Mouse (Mus musculus) forebrain, embryonic 16.5 days (tissue): ENCODE data around the gene Nek7. TPM values are rescaled to one million over a fixed set of nuclear protein-coding genes. Genes with fewer than 3 reads are reported as not detected.
A peak's percentile ranks its signal among the peaks of the same experiment; 100 is the strongest.

Source experiments
- ATAC-seq: fragments of 200-750 bp; cut with Nextera tagmentation; 2 replicates; pipeline ENCODE4 v1.8.0; 2017; ENCODE audit warnings: mild to moderate bottlenecking, moderate library complexity
- H3K27ac ChIP-seq: fragments of 300-500 bp; sonication (generic); 2 replicates; pipeline ENCODE4 v1.5.1; 2014; ENCODE audit warnings: low read length, control low read depth
- H3K27me3 ChIP-seq: fragments of 300-500 bp; sonication (generic); replicated peaks from 2 replicates; pipeline ENCODE4 v1.6.1; 2014; ENCODE audit warnings: low read length; ENCODE audit not compliant: control insufficient read depth, insufficient read depth
- H3K36me3 ChIP-seq: fragments of 300-500 bp; sonication (generic); 2 replicates; pipeline ENCODE4 v1.6.1; 2014; ENCODE audit not compliant: control insufficient read depth, insufficient read depth
- H3K4me1 ChIP-seq: fragments of 300-500 bp; sonication (generic); replicated peaks from 2 replicates; pipeline ENCODE4 v1.6.1; 2014; ENCODE audit warnings: low read length; ENCODE audit not compliant: control insufficient read depth, insufficient read depth
- H3K4me2 ChIP-seq: fragments of 300-500 bp; sonication (generic); 2 replicates; pipeline ENCODE4 v1.6.1; 2014; ENCODE audit warnings: mild to moderate bottlenecking, low read length, control low read depth
- H3K4me3 ChIP-seq: fragments of 300-500 bp; sonication (generic); replicated peaks from 2 replicates; pipeline ENCODE4 v1.5.1; 2014; ENCODE audit warnings: mild to moderate bottlenecking, low read length, control low read depth
- H3K9ac ChIP-seq: fragments of 300-500 bp; sonication (generic); replicated peaks from 2 replicates; pipeline ENCODE4 v1.6.1; 2014; ENCODE audit warnings: low read depth, low read length, control low read depth
- H3K9me3 ChIP-seq: fragments of 300-500 bp; sonication (generic); 2 replicates; pipeline ENCODE4 v1.6.1; 2016; ENCODE audit warnings: low read length; ENCODE audit not compliant: control insufficient read depth
- whole genome bisulfite sequencing: fragments of 180-500 bp; shearing (Covaris S2); extraction: QIAGEN DNeasy Blood & Tissue Kit; methylation state at CpG from one replicate; pipeline ENCODE4 v1.1.7; 2014; 5-methylcytosine and 5-hydroxymethylcytosine counted together
- polyA plus RNA-seq: library from polyadenylated mRNA; unstranded; fragments of >200 nt; fragmentation: Nextera tagmentation; extraction: Ambion mirVana; gene quantifications from 2 replicates; pipeline ENCODE4 v1.2.1, GENCODE M21; 2015

The Nek7 gene
- polyA plus RNA-seq, result 9.5 and 11.6 TPM in 2 replicates

DNA sequence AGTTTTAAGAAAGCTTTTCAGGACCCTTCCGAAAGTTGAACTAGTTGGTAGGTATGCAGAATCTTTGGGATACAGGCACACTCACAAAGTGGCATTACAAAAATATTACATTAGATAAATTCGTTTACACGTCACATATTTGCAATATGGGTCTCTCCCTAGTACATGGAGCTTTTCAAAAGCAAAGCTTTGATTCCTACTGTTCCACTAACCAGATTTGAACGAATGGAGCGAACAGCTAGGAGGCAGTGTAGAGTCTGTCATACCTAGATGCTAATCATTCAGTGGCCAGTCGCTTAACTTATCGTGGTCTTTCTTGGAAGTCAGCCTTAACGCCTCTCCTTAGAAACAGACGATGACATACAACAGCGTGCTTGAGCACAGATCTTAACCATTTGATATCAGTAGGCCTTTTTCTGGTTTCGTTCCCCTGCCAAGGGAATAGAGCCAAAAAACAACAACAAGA, at the start of gene Nek7:
Nek7 (minus strand) TSS at position 146 of the 466 bp plus-strand sequence.
- peaks cover 18% of the 10 kb centered on the region for H3K4me1 ChIP-seq
- no peaks in the 10 kb centered on the region for H3K36me3 ChIP-seq
- peak within 1 kb of the TSS; percentile 77 for H3K27ac ChIP-seq
- H3K4me3 ChIP-seq, result peak within 1 kb of the TSS; percentile 76
- H3K27me3 ChIP-seq, result no peaks in the 10 kb centered on the region
- 2% methylated on average over 11 of the region's 11 CpGs for WGBS
- ATAC-seq, result peak; percentile 16; the same call in 1 of the 2 replicates
- H3K9ac ChIP-seq, result peak within 1 kb of the TSS; percentile 62
- no peaks in the 10 kb centered on the region for H3K9me3 ChIP-seq
- H3K4me2 ChIP-seq, result peak within 1 kb of the TSS; percentile 89

DNA sequence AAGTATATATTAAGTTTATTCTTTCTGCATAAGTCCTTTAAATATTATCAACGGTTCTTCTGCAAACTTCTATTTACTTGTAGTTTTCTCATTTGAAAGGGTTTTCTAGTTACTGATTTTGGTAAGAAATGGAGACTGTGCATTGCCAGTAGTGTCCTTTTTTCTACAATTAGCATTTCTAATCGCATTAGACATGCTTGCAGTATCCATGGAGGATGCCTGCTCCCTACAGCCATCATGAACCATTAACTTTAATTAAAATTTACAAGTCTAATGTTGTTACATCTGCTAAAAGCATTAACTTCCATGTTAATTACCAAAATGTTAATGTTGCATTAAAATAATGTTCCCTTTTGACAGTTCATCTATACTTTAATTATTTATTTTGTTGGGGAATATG, 42.4 kb upstream of the Nek7 start:
- Histone ChIP-seq H3K9ac (no peak overlapping the region), H3K9me3 (no peaks in the 10 kb centered on the region), H3K4me2 (no peak overlapping the region), H3K36me3 (no peaks in the 10 kb centered on the region), H3K4me3 (no peak overlapping the region), H3K27me3 (no peaks in the 10 kb centered on the region), H3K4me1 (no peaks in the 10 kb centered on the region), H3K27ac (no peak overlapping the region)
- no peak for ATAC-seq
- 78% methylated on average over 2 of the region's 2 CpGs for WGBS

DNA sequence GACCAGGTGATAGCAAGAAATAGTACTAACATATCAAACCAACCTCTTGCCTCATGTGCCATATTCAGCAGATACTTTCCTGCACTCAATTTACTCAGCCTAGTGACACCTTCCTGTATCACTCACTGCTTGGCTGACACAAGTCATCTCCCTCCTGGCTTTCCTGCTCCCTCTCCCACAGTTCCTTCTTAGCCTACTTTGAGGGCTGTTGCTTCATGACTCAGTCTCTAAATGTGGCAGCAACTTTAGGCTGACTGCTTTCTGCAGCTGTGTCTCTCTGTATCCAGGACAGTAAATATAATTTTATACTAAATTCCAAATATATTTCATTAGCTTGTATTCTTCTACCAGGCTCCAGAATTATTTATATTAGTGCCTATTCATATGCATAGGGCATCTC, 34.3 kb upstream of the Nek7 start:
- no peak overlapping the region for H3K27ac ChIP-seq
- H3K27me3 ChIP-seq, result no peaks in the 10 kb centered on the region
- no peak overlapping the region for H3K4me2 ChIP-seq
- H3K9ac ChIP-seq, result no peak overlapping the region
- H3K36me3 ChIP-seq, result no peaks in the 10 kb centered on the region
- H3K4me3 ChIP-seq, result no peak overlapping the region
- no peak for ATAC-seq
- no peaks in the 10 kb centered on the region for H3K9me3 ChIP-seq
- H3K4me1 ChIP-seq, result no peaks in the 10 kb centered on the region

DNA sequence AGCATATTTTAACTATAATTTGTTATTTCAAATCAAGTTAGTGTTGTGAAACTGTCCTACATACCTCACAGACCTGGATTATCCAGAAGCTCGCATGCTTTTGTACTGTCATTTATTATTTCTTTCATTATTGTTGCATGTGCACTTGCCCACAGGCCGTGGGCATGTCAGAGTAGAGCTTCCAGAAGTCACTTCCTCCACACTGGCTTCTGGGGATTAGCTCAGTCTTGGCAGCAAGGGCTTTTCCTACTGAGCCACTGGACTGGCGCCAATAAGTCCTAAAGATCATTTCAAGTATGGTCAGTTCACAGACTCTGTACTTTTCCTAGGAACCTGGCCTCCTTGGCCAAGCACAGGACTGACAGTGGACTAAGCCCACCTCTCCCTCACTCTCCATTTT, 25.1 kb upstream of the Nek7 start:
- Histone ChIP-seq H3K27ac (no peak overlapping the region), H3K9ac (no peak overlapping the region), H3K36me3 (no peaks in the 10 kb centered on the region), H3K9me3 (no peaks in the 10 kb centered on the region), H3K4me3 (no peak overlapping the region), H3K4me1 (no peaks in the 10 kb centered on the region), H3K4me2 (no peak overlapping the region), H3K27me3 (no peaks in the 10 kb centered on the region)
- WGBS, result 74% methylated on average over 3 of the region's 3 CpGs
- ATAC-seq, result no peak

DNA sequence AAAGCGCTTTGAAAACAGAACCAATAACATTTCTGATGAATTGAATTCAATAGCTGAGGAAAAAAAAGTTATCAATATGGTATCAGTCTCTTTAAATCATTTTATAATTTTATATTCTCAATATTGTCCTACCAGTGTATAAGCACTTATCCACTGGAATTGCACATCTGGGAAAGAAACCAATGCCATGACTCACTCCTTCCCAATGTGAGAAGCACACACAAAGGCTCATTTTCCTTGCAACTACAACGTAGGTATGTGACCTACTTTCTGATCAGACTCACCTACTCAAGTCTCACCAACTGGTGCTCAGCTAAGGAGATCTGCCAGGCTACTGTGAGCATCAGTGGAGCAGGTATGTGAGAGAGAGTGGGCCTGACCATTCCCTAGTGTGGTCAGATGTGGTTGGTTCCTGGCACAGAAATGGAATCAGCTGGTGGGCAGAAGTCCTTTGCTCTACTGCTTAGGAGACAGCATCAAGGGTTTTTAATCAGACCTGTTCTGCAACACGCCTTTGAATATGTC, 23.4 kb upstream of the Nek7 start:
- no peak overlapping the region for H3K4me2 ChIP-seq
- H3K9me3 ChIP-seq, result no peaks in the 10 kb centered on the region
- no peak for ATAC-seq
- no peaks in the 10 kb centered on the region for H3K4me1 ChIP-seq
- 91% methylated on average over 3 of the region's 3 CpGs for WGBS
- H3K9ac ChIP-seq, result no peak overlapping the region
- no peaks in the 10 kb centered on the region for H3K27me3 ChIP-seq
- no peaks in the 10 kb centered on the region for H3K36me3 ChIP-seq
- no peak overlapping the region for H3K4me3 ChIP-seq
- no peak overlapping the region for H3K27ac ChIP-seq

DNA sequence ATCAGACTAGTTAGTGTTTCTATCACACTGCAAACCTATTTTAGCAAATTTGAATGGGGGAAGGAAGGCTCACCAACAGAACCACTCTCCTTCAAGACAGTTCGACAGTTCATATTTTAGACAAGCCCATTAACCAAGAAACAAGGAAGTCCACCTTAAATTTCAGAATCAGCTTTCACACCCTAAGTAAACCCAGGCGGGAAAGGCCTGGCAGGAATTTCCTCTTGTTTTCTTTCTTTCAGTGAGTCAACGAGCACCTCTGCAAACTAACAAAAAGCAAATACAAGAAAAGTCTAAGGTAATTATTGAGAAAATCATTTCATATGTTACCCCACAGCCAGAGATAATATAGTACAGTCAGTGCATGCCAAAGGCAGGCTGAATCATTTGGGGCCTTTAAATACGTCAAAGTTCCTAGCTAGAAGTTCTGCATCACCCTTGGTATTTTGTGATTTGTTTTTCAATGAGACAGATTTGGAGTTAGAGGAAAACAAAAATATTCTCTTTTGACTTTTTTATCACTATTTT, 21.1 kb upstream of the Nek7 start:
- no peak overlapping the region for H3K27ac ChIP-seq
- no peaks in the 10 kb centered on the region for H3K9me3 ChIP-seq
- no peak overlapping the region for H3K4me3 ChIP-seq
- no peaks in the 10 kb centered on the region for H3K36me3 ChIP-seq
- no peak overlapping the region for H3K9ac ChIP-seq
- no peaks in the 10 kb centered on the region for H3K27me3 ChIP-seq
- H3K4me2 ChIP-seq, result no peak overlapping the region
- WGBS, result 69% methylated on average over 4 of the region's 4 CpGs
- H3K4me1 ChIP-seq, result no peaks in the 10 kb centered on the region
- no peak for ATAC-seq

DNA sequence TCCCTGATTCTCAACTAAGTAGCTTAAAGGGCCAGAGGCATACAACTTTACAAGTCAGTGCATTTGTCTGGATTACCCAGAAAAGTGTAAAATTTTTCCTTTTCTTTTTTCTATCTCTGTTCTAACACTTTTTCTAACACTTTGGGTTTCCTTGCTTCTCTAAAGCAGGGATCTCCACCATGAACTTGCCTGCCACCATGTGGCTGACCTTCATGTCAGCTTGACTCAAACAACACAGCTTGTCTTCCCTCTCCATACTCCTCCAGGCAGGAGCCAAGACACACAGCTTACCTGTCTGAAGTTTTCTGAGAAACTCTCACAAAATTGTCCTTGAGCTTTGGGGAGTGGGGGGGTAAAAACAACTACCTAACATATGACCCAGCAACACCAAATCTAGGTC, 17.9 kb upstream of the Nek7 start:
- Histone ChIP-seq H3K4me3 (no peak overlapping the region), H3K4me2 (no peak overlapping the region), H3K9ac (no peak overlapping the region), H3K36me3 (no peaks in the 10 kb centered on the region), H3K27ac (no peak overlapping the region), H3K4me1 (no peaks in the 10 kb centered on the region), H3K9me3 (no peaks in the 10 kb centered on the region), H3K27me3 (no peaks in the 10 kb centered on the region)
- no peak for ATAC-seq

DNA sequence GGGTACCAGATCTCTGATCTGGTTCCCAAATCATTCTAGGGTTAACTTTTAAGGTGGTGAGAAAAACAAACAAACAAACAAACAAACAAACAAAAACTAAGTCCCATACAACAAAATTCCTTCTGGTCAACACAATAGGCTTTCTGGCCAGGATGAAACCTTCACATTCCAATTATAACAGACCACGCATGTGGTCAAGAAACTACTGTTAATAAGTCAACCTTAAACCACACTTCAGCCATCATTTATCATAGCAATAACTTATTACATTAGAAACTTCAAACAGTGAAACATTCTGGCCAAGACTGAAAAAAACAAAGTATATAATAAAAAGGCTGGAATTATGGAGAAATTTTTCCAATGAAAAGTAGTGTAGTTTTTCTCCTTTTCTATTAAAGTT, 14.6 kb upstream of the Nek7 start:
- Histone ChIP-seq H3K4me3 (no peak overlapping the region), H3K27me3 (no peaks in the 10 kb centered on the region), H3K4me2 (no peak overlapping the region), H3K9ac (no peak overlapping the region), H3K27ac (no peak overlapping the region), H3K36me3 (no peaks in the 10 kb centered on the region), H3K9me3 (no peaks in the 10 kb centered on the region), H3K4me1 (no peaks in the 10 kb centered on the region)
- 96% methylated on average over 1 of the region's 1 CpGs for whole genome bisulfite sequencing
- no peak for ATAC-seq

DNA sequence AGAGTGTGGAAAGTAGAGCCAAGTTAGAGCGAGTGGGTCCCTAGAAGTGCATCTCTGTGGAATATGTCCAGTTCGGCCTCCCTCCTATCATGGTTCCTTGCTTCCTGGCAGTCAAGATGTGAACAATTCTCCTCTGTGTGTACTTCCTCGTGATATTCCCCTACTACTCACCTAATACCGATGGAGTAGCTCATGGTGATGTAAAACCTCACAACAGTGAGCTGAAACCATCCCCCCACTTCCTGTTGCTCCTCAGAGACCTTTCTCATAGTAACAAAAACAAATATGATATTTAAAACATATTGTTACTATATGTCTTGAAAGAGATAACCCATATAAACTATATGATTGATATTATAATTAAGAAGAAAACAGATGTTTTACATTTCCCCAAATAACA, 9.0 kb upstream of the Nek7 start:
- no peak overlapping the region for H3K4me3 ChIP-seq
- no peaks in the 10 kb centered on the region for H3K36me3 ChIP-seq
- no peaks in the 10 kb centered on the region for H3K9me3 ChIP-seq
- no peak overlapping the region for H3K4me2 ChIP-seq
- no peaks in the 10 kb centered on the region for H3K27me3 ChIP-seq
- no peaks in the 10 kb centered on the region for H3K4me1 ChIP-seq
- H3K27ac ChIP-seq, result no peak overlapping the region
- WGBS, result 92% methylated on average over 4 of the region's 4 CpGs
- ATAC-seq, result no peak
- no peak overlapping the region for H3K9ac ChIP-seq

DNA sequence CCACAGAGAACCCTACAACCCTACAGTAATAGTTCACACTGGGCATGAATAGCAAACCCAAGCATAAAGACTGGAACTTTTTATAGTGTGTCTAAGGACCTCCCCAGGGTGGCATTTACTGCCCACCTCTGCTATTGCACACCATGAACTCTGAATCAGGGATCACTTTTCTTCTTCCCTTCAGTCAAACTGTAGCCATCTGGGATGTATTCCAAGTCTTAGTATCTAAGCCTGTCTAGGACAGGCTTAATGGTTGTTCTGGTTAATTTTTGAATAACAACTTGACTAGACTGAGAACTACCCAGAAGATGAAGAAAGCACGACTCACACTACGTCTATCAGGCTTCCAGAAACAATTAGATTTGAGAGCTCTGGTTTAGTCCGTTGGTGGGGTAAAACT, 8.5 kb upstream of the Nek7 start:
- WGBS, result 76% methylated on average over 3 of the region's 3 CpGs
- ATAC-seq, result no peak

More for the DNA sequence above, 8.5 kb upstream of the Nek7 start:
- Histone ChIP-seq H3K4me2 (no peak overlapping the region), H3K27me3 (no peaks in the 10 kb centered on the region), H3K36me3 (no peaks in the 10 kb centered on the region), H3K9ac (no peak overlapping the region), H3K4me1 (no peaks in the 10 kb centered on the region), H3K4me3 (no peak overlapping the region), H3K9me3 (no peaks in the 10 kb centered on the region), H3K27ac (no peak overlapping the region)
